ENCODE assay signal across 8 mouse cellular contexts in the genomic region with DNA sequence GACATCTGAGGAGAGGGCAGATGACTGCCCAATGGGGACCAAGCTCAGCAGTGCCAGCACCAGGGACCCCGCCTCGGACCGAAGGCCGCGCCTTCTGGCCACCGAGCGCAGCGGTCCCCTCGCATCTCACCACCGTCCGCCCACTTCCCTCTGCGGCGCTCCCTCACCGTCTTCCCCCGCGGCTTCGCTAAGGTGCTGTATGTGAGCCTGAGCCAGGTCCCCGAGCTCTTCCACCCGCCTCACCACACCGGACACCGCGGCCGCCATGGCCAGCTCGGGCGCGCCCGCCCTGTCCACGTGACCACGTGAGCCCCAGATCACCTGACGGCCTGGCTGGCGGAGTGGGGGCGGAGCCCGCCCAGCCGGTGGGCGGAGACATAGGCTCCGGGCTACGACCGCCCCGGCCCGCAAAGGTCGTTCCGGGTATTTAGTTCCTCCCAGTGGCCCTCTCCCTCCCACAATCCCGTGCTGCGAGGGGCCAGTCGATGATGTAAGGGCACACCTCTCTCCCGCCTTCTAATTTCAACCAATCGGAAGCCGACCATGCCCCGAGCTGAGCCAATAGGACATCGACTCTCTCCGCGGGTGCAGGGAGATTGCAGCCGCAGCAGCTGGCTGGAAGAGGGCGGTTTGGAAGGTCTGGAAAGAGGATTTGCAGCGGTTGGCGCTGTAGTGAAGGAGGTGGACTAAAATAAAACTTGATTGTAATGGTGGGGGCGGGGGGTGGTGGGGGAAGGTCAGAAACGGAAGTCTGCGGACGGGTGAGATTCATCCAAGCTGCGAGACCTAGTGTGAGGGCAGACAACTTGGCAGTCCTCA. TPM values are rescaled to one million over a fixed set of nuclear protein-coding genes. Genes with fewer than 3 reads are reported as not detected.
DNase-seq lines count a peak whose midpoint lies in the region; ATAC-seq lines count a peak whose summit lies in the region.

TSS of gene AW549877 (minus strand) at position 297 of the 819 bp plus-strand sequence.

- peak; percentile 99 for DNase-seq in ZHBTc4 (ENCODE audit: low read depth, low spot score)
- peak; percentile 98 to 99 for DNase-seq in gastrocnemius, adult 8-10 months (ENCODE audit: low spot score in 2 of 2)
- peak; percentile 84 for DNase-seq in hindlimb bud, embryonic 11.5 days (ENCODE audit: extremely low spot score, low read depth, low spot score)
- peak; percentile 91 to 99 for DNase-seq in left cerebral cortex, adult 8-10 months (ENCODE audit: low spot score in 2 of 2)
- peak; percentile 98 to 99 for DNase-seq in right cerebral cortex, postnatal 10 days (ENCODE audit: low spot score in 2 of 2)
- DNase-seq in urinary bladder, postnatal 25 days (ENCODE audit: low spot score) = peak; percentile 98

- peak; percentile 95 for ATAC-seq in common myeloid progenitor, adult 5-6 weeks (replicated peaks; ENCODE audit: low read depth, poor library complexity, severe bottlenecking)

- peaks cover 19% of the 10 kb centered on the region for H3K4me1 ChIP-seq in megakaryocyte, embryonic 14.5 days

- peaks cover 19% of the 10 kb centered on the region for H3K36me3 ChIP-seq in megakaryocyte, embryonic 14.5 days (replicated peaks; ENCODE audit: low read length)

- H3K4me3 ChIP-seq in megakaryocyte, embryonic 14.5 days (replicated peaks) = peak within 1 kb of the TSS; percentile 99

- H3K27me3 ChIP-seq in megakaryocyte, embryonic 14.5 days (replicated peaks) = no peaks in the 10 kb centered on the region

- H3K9me3 ChIP-seq in megakaryocyte, embryonic 14.5 days = no peaks in the 10 kb centered on the region

RNA-seq across cellular contexts. Expression of gene AW549877, which starts in this region (rescaled TPM):
- 15.3 and 15.8 TPM in 2 replicates for total RNA-seq in common myeloid progenitor, adult 5-6 weeks (2017)
- 10 to 100 TPM in 3 of 4 experiments, 1 to 10 TPM in 1; 9.1 to 11.8 (median 10.5) TPM for total RNA-seq in gastrocnemius, adult 8-10 months (2022)
- total RNA-seq in left cerebral cortex, adult 8-10 months (2022) = 10 to 100 TPM; 46.7 to 55.6 (median 48.4) TPM
- 0.48 TPM in 1 of 2 replicates, not detected in the other for polyA plus RNA-seq in megakaryocyte, embryonic 14.5 days (2012; ENCODE audit: insufficient read depth, low replicate concordance)

Comparison
In these comparisons a context has a peak if more than half of its experiments do, and no peak if none do; other contexts are left out.
1. Peak in every context shown above with its lines: DNase-seq, ATAC-seq and H3K4me3 ChIP-seq.